Mouse (Mus musculus) E14TG2a.4 (cell line): ENCODE data around the gene Fcho2.

Experiments
- CTCF ChIP-seq: conservative IDR thresholded peaks from 2 replicates; pipeline ENCODE4 v1.5.1; 2014; ENCODE audit warnings: low read length
- POU5F1 ChIP-seq: IDR thresholded peaks from 2 replicates; pipeline ENCODE4 v1.6.1; 2014; ENCODE audit warnings: low read length, borderline replicate concordance

- no peak for TF ChIP-seq CTCF
- TF ChIP-seq POU5F1, result no peak
These were observed 10.8 kb downstream of the Fcho2 start for GRCm38 (mm10) chr13:98804480-98804879.
